Mouse (Mus musculus) ES-E14 (cell line): ENCODE measurements around the gene Itpr1. TPM values are rescaled to one million over a fixed set of nuclear protein-coding genes. Genes with fewer than 3 reads are reported as not detected.

Experiments
- DNase-seq: peaks from one replicate; pipeline ENCODE4 v3.0.0-alpha.2; 2013; ENCODE audit warnings: low read depth, low spot score
- H3K27ac ChIP-seq: 2 replicates; pipeline ENCODE4 v1.5.1; 2012; ENCODE audit warnings: low read depth, mild to moderate bottlenecking, low read length, moderate library complexity, mixed read lengths; ENCODE audit not compliant: poor library complexity, insufficient read depth, severe bottlenecking
- H3K36me3 ChIP-seq: 2 replicates; pipeline ENCODE4 v1.6.1; 2012; ENCODE audit warnings: mild to moderate bottlenecking, low read length, moderate library complexity, mixed read lengths; ENCODE audit not compliant: control insufficient read depth, poor library complexity, insufficient read depth, severe bottlenecking
- H3K4me1 ChIP-seq, 2 experiments: fragments of 150-350 bp in 1 of 2; sonication (generic) in 1 of 2; 2 replicates each; pipeline ENCODE4 v1.6.1; 2012; ENCODE audit warnings: low read length in 2 of 2, mild to moderate bottlenecking in 1 of 2, mixed read lengths in 1 of 2; ENCODE audit not compliant: control insufficient read depth in 2 of 2, insufficient read depth in 2 of 2, poor library complexity in 1 of 2
- H3K4me3 ChIP-seq, 2 experiments: fragments of 150-350 bp in 1 of 2; sonication (generic) in 1 of 2; 2 replicates each; pipeline ENCODE4 v1.5.1; 2012; ENCODE audit warnings: low read length in 2 of 2, low read depth in 1 of 2, mild to moderate bottlenecking in 1 of 2, mixed read lengths in 1 of 2; ENCODE audit not compliant: insufficient read depth in 1 of 2, poor library complexity in 1 of 2, severe bottlenecking in 1 of 2
- H3K9ac ChIP-seq: 2 replicates; pipeline ENCODE4 v1.6.1; 2012; ENCODE audit warnings: low read depth, mild to moderate bottlenecking, low read length, mixed read lengths; ENCODE audit not compliant: poor library complexity, insufficient read depth, severe bottlenecking
- H3K9me3 ChIP-seq: fragments of 150-350 bp; sonication (generic); 2 replicates; pipeline ENCODE4 v1.6.1; 2012; ENCODE audit warnings: low read depth, mild to moderate bottlenecking, low read length; ENCODE audit not compliant: control insufficient read depth, insufficient read depth
- CHD2 ChIP-seq: IDR thresholded peaks from 2 replicates; pipeline ENCODE4 v1.6.1; 2014; ENCODE audit warnings: mild to moderate bottlenecking, low read depth, low read length, inconsistent platforms
- HCFC1 ChIP-seq: IDR thresholded peaks from 2 replicates; pipeline ENCODE4 v1.6.1; 2012; ENCODE audit warnings: low read length, inconsistent platforms, borderline replicate concordance; ENCODE audit not compliant: insufficient read depth
- MAFK ChIP-seq: IDR thresholded peaks from 2 replicates; pipeline ENCODE4 v1.6.1; 2014; ENCODE audit warnings: mild to moderate bottlenecking, low read depth, low read length, inconsistent platforms; ENCODE audit not compliant: insufficient read depth
- ZC3H11A ChIP-seq: IDR thresholded peaks from 2 replicates; pipeline ENCODE4 v1.6.1; 2012; ENCODE audit warnings: low read depth, mild to moderate bottlenecking, inconsistent platforms, low read length, borderline replicate concordance
- ZNF384 ChIP-seq: IDR thresholded peaks from 2 replicates; pipeline ENCODE4 v1.6.1; 2012; ENCODE audit warnings: low read depth, low read length, inconsistent platforms
- in situ Hi-C, 2 experiments: fragments of 600-800 bp; cut with MboI; formaldehyde crosslinking; loops; one replicate each; pipeline ENCODE4 v1.15.1; 2025; ENCODE audit warnings: low sequenced_read_pairs in 2 of 2, inconsistent platforms in 1 of 2; ENCODE audit not compliant: unreplicated experiment in 2 of 2
- total RNA-seq: library from RNA; depleted of rRNA; stranded (reverse); fragments of 300-350 nt; gene quantifications from 2 replicates; pipeline ENCODE4 v1.2.3, GENCODE M21; 2012

Itpr1 gene
- total RNA-seq, 1 experiment, result 52.8 TPM

- TF ChIP-seq CHD2 (no peak), HCFC1 (no peak), MAFK (no peak), ZC3H11A (no peak), ZNF384 (no peak)
These were observed 299.2 kb downstream of the Itpr1 start for GRCm38 (mm10) chr6:108512097-108512496.

GRCm38 (mm10) chr6:108512994-108513393 is 300.1 kb downstream of the Itpr1 start:
- no peaks in the 10 kb centered on the region for H3K36me3 ChIP-seq

More at GRCm38 (mm10) chr6:108512097-108512496, 299.2 kb downstream of the Itpr1 start:
- H3K4me3 ChIP-seq, result no peak overlapping the region
- no peak for DNase-seq
- H3K4me1 ChIP-seq, result 0 out of 4 replicates have a peak, but pooled peaks cover 0 to 3% of the 10 kb centered on the region in 2 experiments
- no peak overlapping the region for H3K27ac ChIP-seq
- H3K9me3 ChIP-seq, result no peaks in the 10 kb centered on the region
- no peak overlapping the region for H3K9ac ChIP-seq
- in situ Hi-C loops, result no loop called here
- no peaks in the 10 kb centered on the region for H3K36me3 ChIP-seq

GRCm38 (mm10) chr6:108516248-108516647 is 303.4 kb downstream of the Itpr1 start:
- no peak for TF ChIP-seq ZNF384
- in situ Hi-C loops, result no loop called here
- no peaks in the 10 kb centered on the region; the same call in 1 of the 2 replicates for H3K36me3 ChIP-seq

More at GRCm38 (mm10) chr6:108512994-108513393, 300.1 kb downstream of the Itpr1 start:
- DNase-seq, result no peak
- Histone ChIP-seq H3K9me3 (no peaks in the 10 kb centered on the region), H3K27ac (no peak overlapping the region), H3K4me3 (no peak overlapping the region), H3K4me1 (peaks cover 0 to 5% of the 10 kb centered on the region in 2 experiments; a peak in 1 of 4 replicates), H3K9ac (no peak overlapping the region)
- in situ Hi-C loops, result no loop called here
- TF ChIP-seq ZNF384, result no peak
- TF ChIP-seq HCFC1, result no peak
- no peak for TF ChIP-seq CHD2
- TF ChIP-seq ZC3H11A, result no peak
- no peak for TF ChIP-seq MAFK

GRCm38 (mm10) chr6:108517241-108517981 is 304.5 kb downstream of the Itpr1 start:
- H3K4me3 ChIP-seq, result no peak overlapping the region
- peaks cover 0 to 5% of the 10 kb centered on the region in 2 experiments; a peak in 1 of 4 replicates for H3K4me1 ChIP-seq
- no peak overlapping the region for H3K9ac ChIP-seq
- no peaks in the 10 kb centered on the region; the same call in 1 of the 2 replicates for H3K36me3 ChIP-seq
- no peak for TF ChIP-seq ZC3H11A
- no peak for TF ChIP-seq CHD2
- no peak for TF ChIP-seq ZNF384
- no peak for TF ChIP-seq MAFK
- no peak for TF ChIP-seq HCFC1
- DNase-seq, result no peak
- in situ Hi-C loops, result no loop called here
- no peak overlapping the region for H3K27ac ChIP-seq
- H3K9me3 ChIP-seq, result no peaks in the 10 kb centered on the region

More at GRCm38 (mm10) chr6:108516248-108516647, 303.4 kb downstream of the Itpr1 start:
- no peaks in the 10 kb centered on the region for H3K9me3 ChIP-seq
- H3K4me1 ChIP-seq, result peaks cover 0 to 5% of the 10 kb centered on the region in 2 experiments; a peak in 1 of 4 replicates
- no peak overlapping the region for H3K27ac ChIP-seq
- no peak for DNase-seq
- H3K4me3 ChIP-seq, result no peak overlapping the region
- H3K9ac ChIP-seq, result no peak overlapping the region
